Mouse (Mus musculus) MN1 (cell line): ENCODE results near the gene Mmel1.

ENCODE experiments used
- DNase-seq: peaks from one replicate; pipeline ENCODE4 v3.0.0-alpha.2; 2016; ENCODE audit warnings: low spot score

Gene Mmel1

DNA sequence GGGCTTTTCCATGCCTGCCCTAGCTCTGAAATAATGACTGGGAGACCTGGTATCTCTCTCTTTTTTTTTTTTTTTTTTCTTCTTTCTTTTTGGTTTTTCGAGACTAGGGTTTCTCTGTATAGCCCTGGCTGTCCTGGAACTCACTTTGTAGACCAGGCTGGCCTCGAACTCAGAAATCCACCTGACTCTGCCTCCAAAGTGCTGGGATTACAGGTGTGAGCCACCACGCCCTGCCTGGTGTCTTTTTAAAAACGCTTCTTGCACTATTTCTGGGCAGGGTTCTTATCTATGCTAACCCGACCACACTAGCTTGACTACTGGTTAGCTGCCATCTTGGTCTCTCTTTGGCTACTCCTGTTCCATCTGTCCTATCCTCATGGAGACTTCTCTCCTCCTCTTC is 39.1 kb downstream of the Mmel1 start:
- DNase-seq = no peak

DNA sequence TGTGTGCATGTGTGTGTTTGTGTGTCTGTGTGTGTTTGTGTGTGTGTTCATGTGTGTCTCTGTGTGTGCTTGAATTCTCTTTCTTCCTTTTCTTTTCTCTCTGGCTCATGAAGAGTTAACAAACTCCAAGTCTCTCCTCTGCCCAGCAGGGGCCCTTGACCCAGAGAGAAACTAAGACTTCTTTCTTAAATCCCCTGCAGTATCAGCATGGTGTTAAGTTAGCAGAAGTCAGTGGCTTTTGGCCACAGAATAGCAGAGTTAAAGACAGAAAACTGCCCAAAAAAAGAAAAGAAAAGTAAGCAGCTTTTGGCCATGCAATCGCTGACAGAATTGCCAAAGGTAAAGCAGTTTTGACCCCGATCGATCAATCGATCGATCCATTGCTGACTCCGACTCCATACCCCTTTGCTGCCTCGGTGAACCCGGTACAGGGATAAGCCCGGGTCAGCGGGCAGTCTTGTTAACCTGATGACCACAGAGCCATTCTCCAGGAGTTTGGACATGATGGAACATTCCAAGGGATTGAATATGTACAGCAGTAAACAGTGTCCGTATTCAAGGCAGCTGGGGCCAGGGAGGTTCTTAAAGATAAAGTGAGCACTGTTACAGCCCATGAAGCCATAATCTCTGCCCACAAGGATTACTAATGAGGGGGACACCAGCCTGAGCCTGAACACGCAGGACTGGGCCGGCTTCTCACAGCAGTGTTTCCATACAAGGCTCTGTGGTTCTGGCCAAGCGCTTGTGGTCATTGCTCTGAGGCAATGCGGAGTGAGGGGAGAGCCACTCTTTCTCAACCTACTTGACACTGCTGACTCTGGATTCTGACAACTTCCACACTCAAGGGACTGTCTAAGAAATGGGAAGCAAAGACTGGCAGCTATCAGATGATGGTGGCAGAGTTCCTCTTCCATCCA is 41.5 kb downstream of the Mmel1 start:
- no peak for DNase-seq

DNA sequence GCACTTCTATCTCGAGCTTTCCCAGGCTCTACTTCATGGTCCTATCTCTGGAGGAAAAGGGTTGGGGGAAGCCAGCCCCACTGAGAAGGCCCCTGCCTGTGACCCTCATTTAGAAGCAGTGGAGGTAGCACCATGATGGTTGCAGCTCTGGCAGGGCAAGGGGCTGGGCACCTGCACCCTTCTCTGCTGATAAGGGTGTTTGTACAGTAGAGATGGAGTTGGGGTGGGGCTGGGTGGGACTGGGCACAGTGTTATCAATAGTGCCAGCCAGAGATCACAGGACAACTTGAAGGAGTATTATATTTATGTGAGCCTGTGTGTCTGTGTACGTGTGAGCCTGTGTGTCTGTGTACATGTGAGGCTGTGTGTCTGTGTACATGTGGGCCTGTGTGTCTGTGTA is 42.3 kb downstream of the Mmel1 start:
- no peak for DNase-seq

DNA sequence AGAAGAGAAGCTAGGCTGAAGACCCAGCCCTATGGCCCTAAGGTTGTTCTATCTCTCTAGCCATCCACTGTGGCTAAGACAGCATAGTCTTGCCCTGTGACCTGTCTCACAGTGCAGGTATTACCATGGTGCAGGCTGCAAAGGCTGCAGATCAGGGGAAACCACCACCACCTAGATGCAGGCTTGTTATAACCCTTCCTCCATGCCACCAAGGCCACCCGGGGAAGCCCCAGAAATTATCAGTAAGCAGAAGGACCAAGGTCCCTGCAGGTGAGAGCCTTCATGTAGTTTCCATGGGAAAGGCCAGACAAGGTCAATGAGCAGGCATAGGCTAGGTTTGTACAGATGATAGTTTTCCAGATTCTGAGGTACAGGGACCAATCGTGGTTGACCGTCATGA is 44.5 kb downstream of the Mmel1 start:
- no peak for DNase-seq

DNA sequence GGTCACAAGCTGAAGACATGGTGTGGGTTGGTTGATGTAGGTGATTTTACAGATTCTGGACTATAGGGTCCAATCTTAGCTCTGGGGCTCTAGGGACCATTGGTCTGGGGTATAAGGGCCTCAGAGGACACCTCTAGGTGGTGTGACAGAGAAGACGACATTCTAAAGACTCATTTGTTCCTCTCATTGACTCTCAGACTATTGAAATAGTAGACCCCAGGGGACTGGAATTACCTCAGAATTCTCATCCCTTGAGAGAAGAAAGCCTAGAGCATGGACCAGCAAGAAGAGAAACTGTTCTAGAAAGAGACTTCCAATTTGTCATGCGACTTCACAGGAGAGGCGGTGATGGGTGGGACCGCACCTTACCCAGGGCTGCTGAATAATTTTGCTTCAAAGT is 44.9 kb downstream of the Mmel1 start:
- DNase-seq = no peak

DNA sequence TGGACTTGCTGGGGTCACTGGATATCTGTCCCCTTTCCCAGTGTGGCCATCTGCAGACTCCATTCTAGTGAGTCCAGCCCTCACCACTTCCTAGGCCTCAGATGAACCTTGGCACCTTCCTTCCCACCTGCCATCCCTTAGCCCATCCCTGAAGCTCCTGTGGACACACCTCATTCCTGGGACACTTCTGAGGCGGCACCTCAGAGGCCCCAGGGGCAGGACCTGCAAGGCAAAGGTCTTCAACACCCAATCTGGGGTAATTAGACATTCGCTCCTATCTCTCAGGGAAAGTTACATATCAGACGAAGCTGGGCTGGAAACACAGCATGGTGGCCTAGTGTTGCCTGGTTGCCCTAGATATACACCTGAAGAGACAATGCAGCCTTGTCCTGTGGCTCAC is 45.3 kb downstream of the Mmel1 start:
- no peak for DNase-seq

DNA sequence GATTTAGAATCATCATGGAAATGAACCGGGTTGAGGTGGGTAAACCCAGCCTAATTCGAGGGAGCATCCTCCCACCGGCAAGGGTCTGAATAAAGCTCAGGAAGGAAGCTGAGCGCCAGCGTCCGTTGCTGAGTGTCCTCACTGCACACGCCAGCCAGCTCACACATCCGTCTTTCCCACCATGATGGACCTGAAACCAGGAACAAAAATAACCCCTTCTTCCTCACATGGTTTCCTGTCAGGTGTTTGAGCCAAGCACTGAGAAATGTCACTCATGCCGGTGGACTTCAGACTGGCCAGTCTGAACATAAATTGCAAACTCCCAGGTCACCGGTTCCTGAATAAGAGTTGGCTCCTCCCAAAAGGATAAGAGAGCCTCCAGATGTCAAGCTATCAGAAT is 45.9 kb downstream of the Mmel1 start:
- DNase-seq = no peak

DNA sequence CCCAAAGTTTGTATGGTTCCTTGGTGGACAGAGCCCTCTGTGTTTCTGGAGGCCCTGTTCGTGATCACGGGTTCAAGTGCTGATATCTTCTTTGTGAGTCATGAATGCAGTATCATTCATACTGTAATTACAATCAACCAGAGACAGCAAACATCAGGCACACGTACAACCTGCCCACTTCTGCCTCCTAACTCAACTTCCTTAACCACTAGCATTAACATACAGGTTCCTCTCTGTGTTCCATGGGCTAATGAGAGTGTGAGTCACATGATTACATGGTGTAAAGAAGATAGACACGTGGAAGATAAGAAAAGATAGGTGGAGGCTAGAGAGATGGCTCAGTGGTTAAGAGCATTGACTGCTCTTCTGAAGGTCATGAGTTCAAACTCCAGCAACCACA is 47.3 kb downstream of the Mmel1 start:
- DNase-seq = no peak

DNA sequence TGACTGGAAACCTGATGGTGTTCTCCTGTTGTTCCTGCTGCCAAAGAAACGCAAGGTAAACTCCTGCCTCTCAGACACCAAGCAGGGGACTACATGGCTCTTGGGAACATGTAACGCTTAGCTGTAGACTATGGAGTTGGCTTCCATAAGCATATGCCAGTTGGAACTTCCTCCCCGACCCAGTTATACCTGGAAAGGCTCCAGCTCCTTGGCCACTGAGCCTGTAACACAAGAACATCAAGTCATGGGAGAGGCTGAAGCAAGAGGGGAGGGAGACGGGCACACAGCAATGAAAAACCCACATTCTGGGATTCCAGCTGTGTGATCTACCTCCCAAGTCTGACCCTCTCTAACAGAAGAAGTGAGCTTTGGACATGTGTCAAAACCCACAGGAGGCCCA is 52.9 kb downstream of the Mmel1 start:
- DNase-seq = no peak

DNA sequence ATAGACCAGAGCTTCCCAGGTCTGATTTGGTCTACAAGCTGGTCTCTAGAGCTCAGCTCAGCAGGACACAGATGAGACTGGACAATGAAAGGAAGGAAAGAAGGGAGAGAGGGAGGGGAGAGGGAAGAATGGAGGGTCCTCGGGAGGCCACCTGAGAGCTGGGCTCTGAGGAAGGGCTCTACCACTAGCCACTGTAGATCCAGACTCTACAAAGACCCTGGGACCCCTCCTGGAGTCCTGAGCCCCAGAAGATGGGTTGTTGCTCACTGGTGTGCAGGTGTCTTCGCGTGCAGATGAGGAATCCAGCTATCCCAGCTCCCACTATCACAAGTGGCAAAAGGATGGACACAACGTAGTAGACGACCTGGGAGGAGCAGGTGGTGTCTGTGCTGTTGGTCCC is 53.5 kb downstream of the Mmel1 start:
- no peak for DNase-seq

DNA sequence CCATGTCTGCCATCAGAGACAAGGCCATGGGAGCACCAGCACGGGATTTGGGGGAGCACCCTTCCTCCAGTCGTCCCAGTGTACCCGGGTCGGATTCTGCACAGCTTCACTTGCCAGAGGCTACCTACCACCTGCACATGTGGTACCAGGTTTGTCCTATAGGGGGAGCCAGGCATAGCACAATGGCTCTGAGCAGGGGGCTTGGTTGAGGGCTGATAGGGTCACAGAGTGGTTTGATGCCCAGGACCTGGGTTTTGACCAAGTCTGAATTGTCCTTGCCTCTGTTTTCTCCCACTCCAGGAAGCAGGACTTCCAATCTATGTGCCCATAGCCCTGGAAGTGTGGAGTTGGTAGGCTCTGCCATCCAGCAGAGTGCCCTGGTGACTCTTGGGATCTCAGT is 56.0 kb downstream of the Mmel1 start:
- DNase-seq = no peak

DNA sequence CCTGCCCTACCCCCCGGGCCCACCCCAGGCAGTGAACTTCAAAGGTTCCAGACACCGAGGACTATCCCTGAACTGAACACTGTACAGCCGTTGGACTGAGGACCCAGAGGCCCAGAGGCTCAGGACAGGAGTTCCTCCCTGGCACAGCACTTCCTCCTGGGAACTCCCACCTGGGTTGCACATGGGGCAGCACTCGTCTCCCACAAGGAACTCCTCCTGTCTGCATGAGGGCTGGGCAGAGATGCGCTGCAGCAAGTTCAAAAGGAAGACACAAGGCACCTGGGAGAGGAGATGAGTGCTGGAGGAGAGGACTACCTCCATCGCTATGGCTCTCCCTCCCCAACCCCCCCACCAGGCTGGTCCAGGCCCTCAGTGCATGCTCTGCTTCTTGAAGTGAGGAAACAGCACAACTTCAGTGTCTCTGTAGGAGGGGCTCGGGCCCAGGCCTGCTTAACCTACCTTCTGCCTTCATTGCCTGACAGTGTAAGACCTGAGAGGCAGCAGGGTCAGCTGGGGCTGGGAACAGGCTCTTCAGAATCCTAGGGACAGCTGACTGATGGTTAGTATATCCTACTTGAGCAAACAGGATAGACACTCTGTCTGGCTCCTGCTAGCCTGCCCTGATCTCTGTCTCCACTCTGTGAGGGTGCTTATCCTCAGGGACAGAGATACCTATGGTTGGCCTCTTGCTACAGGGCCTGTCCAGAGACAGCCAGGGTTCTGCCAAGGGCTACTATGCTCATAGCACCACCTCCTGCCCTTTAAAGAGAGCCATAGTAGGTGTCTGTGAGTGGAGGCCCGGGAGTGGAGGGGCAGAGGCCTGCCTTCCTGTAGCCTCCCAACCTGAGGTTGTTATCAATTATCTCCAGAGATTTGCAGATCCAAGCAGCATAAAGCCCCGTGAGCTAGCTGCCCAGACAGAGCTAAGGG is 57.8 kb downstream of the Mmel1 start:
- DNase-seq = no peak

DNA sequence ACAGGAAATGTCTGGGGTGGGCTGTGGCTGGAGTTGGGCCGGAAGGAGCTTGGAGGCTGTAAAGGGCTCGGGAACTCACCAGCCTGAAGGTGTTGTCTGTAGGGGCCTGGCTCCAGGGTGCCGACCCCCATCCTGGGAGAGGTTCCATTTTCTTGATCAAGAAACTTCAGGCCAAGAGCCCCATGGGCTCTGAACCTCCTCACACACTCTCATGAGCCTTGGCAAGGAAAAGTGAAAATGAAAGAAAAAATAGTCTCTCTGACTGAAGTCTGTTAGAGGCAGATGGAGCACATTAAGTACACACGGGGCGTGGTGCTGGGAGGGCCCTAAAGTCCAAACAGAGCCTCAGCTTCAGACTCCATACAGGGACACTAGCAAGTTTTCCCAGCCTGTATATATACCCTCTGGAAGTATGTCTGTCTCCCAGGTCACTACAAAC is 58.5 kb downstream of the Mmel1 start:
- peak; percentile 55 for DNase-seq

DNA sequence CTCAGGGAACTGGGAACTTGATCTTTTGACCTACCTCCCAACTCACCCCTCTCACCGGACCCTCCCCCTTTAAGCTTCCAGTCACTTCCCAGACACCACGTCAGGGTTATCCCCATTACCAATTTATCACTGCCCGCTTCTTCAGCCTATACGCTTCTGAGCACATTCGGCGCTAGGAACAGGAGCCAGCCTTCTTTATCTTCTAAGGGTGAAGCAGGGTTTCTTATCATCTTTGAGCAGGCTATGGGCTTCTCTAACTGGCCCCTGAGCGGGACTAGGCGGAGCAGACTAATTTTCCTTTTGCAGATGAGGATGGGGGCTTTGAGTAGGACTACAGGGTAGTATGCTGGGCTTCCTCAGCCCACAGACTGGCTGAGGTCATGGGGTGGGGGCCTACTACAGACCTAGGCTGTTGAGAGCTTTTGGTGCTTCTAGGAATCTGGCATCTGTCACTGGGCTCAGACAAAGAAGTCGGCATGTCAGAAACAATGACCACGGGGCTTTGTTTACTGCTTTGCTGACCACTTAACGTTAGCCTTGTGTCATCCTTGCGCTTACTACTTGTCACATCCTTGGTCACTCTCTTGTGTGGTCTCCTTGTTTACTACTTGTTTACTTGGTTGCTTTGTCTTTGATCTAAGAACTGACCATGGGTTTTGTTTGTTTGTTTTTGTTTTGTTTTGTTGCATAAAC is 59.2 kb downstream of the Mmel1 start, which contains the start of gene Tnfrsf14:
TSS of gene Tnfrsf14 (minus strand) at position 169 of the 693 bp plus-strand sequence.
- DNase-seq = no peak

DNA sequence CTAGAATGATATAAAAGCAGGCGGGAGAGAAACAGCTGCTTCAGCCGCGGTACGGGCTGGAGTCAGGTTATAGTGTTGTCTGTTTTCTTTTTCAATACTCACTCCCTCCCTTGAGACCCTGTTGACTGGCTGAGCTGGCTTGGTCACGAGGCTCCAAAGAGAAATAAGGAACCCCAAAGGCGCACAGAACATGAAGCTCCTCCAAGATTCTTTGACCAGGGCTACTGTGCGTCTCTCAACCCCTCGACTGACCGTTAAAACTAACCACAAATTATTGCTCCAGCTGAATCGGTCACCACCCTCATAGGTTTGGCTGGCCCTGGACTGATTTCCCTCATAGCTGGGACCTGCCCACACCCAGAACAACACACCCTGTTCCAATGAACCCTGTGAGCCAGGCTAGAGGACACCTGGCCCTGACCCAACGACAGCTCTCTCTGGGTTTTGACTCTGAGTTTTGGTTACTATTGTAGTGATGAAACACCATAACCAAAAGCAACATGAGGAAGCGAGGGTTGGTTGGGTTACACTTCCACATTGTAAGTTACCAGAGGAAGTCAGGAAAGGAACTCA is 59.8 kb downstream of the Mmel1 start:
- no peak for DNase-seq

DNA sequence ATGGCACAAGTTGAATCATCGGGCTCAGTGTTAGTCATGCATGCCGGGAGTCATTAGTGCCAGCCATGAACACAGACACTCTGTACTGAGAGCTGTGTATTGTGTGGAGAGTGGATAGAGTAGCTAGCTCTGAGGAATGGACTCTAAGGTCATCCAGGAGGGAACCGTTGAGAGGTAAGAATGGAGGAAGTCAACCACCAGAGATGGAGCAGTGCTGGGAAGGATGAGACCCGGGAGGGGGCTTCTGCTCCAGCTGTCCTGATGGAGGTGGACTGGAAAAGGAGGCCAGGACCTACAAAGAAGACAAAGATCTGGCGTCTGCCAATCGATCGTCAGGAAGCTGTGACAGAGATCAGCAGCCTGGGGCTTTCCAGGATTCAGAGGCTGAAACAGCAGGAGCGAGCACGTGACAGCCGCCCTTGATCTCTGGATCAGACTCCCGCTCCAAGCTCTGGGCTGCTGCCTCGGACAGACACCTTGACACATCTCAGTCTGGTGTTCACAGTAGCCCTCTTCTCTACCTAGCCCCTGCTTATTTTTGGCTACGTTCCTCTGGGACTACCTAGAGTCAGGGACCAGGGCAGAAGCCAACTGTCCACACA is 64.0 kb downstream of the Mmel1 start:
- no peak for DNase-seq

DNA sequence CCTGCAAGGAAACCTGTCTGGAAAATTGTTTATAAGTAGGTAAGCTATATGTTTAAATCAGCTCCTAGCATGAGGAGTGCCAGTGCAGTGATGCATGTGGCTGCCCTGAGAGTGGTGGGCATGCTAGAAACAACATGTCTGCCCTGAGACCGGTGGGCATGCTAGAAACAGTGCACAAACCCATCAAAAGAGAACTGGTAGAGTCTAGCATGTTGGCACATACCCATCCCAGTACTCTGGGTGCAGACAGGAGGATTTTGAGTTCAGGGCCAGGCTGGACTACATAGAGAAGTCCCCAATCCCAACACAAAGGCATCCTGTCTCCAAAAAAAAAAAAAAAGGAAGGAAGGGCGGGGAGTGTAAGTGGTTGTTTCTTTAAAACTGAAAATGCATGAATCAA is 65.4 kb downstream of the Mmel1 start:
- no peak for DNase-seq

DNA sequence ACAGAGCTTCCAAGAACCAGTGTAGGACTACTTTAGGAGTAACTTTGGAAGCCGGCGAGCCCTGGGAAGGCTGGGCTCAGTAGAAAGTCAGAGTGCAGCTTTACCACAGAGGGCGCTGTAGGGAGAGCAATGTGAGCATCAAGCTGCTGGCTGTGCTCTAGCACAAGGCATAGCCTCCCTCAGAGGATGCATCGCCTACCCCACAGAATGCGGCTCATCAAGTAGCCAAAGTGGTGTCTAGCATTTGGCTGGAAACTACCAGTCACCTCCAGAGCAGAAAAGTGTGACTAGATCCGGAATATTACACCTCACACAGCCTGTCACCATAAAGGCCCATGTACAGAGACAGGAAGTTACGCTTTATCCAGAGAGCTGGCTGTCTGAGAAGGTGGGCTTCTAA is 66.4 kb downstream of the Mmel1 start:
- DNase-seq = no peak

DNA sequence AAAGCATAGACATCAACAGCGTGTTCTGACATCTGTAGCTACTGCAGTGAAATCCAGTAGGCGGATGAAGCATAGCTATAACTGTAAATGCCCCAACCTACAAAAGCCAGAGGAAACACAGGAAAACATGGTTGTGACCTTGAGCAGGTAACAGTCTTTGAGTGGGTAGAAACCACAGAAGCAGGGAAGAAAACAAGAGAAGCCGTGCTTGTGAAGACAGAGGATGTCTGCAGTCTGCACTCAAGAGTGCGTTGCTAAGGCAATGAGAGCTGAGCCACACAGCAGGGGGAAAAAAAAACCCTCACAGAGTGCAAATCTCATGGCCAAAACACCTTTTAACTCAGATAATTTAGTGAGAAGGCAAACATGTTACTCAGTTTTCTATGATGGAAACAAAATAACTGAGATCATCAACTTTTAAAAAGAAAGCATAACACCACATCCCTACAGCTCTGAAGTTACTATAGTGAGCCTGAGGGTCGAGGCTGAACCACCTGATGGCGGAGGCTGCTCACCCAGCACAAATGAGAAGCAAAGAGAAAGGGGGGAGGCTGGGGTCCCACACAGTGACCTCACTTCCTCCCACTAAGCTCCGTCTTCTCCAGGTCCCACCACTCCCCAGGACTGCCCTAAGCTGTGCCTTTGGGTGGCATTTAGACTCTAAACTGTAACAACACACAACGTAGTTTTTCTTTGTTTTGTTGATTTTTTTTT is 67.3 kb downstream of the Mmel1 start:
- no peak for DNase-seq

DNA sequence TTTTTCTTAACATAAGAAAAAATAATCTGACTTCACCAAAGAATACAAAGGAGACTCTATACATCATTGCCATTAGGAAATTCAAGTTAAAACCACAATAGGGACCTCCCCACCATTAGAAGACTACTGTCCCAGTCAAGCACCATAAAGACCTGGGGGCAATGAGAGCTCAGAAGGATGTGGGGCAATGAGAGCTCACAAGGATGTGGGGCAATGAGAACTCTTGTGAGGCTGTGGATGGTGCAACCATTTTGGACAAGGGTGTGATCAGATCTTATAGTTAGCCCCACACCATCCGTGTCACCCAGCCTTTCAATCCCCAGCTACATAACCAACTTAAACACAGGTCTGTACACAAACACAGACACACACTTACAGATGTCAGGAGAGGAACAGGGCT is 68.4 kb downstream of the Mmel1 start:
- DNase-seq = no peak

DNA sequence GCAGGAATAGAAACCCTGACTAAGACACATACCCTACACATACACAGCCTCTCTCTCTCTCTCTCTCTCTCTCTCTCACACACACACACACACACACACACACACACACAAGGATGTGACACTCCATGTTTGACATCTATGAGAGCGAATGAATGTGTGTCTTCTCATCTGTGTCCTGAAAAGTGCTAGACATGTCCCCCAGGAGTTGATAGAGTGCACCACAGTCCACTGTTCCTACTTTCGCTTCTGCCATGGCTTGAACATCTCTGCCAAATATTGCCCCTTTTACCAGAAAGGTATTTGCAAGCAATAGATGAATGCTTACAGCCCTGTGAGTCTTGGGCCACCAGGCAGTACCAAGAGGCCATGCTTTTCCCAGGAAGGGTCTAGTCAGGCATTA is 70.8 kb downstream of the Mmel1 start:
- no peak for DNase-seq
